Mouse (Mus musculus): Measurements from ENCODE around the gene Tmem51.
"Not testable (repeated sequence)": the region's sequence is repeated elsewhere in the genome, so short reads cannot be mapped to it uniquely, and the experiment has no call there.

Gene Tmem51

DNA sequence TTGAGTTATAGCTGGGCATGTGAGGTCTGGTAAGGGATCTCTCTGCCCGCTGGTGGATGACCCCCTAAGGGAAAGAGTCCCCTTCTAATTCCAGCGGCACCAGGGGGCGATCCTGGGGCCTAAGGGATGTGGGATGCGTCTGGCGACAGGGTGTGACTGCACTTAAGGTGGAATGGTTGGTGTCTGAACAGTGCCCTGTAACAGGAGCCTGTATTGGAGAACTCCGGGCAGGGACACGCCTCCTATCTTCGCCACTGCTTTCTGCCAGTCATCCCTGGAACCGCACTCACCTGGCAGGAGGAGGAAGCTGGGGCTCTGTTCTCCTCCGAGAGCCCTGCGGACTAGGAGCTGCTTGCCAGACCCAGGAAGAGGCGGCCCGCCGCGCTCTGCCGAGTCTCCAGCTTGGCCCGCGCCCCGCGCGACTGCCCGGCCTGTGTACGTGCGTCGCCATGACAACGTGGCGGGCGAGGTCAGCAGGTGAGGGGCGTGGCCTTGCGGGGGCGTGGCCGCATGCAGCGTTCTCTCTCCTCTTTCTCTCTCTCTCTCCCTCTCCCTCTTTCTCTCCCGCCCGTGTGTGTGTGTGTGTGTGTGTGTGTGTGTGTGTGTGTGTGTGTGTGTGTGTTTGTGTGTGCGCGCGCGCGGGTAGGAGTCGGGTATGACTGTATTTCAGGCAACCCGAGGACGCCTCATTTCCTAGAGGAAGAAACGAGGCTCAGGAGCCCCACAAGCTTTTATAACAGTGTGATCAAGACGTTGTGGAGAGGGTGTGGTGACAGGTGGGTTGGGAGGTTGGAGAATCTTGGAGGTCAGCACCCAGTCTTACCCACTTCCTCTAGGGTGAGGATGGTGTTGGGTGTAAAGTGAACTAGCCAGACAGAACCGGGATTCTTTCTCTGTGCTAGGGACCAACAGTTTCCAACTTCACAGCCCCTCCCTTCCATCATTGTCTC, 69.2 kb downstream of the Tmem51 start, which contains the start of gene Fhad1:
Gene Fhad1 (minus strand): TSS at position 424 of the 950 bp plus-strand sequence.
- peak; percentile 84 for DNase-seq (ENCODE audit: low spot score)

DNA sequence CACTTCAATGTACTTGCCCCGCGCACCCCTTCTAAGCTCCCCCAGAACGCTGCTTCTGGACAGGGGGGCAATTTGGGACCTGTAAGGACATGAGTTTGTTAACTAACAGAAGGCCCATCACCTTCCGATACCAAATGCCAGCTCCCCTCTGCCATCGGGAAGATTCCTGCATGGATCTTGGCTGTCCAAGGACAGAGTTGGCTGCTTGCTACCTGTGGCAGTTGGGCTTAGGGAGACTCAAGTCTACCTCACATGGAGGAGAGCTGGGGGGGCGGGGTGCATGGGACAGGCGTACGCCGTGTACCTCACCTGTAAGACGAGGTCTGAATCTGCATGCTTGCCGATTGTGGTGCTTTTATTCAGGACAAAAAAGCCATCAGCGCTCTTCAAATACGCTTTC, 72.9 kb downstream of the Tmem51 start:
- no peak for DNase-seq (ENCODE audit: low spot score)

DNA sequence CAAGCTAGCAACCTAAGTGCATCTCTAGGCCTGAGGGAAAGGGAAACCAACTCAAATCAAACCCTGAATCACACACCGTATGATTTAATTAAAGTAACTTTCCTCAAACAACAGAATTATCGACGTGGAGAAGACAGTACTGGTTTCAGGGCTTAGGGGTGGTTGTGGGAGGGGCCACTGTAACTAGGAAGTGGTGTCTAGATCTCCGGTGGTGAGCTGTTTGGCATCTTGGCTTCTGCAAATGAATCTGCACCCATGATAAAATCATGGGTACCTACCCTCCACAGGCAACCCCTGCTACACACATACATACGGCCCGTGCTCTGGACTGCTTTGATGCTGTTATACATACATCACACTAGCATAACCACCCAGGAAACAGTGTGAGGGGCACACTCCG, 73.7 kb downstream of the Tmem51 start:
- no peak for DNase-seq (ENCODE audit: low spot score)

DNA sequence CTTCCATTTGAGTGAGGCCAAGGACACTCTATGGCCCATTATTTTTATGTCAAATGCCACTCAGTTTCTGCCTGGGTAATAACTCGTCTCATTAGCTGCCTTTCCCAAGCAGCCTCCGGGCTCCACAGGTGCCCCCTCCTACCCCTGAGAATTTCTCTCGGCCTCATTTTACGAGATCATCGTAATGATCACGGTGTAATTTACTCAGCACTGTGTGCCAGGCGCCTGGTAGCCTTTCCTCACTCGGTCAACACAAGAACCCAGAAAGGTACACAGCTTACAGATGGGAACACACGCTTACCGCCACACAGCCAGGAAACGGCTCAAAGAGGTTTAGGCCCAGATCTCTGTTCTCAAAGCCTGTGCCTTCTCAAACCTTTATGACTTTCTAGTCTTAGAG, 75.9 kb downstream of the Tmem51 start:
- no peak for DNase-seq (ENCODE audit: low spot score)

DNA sequence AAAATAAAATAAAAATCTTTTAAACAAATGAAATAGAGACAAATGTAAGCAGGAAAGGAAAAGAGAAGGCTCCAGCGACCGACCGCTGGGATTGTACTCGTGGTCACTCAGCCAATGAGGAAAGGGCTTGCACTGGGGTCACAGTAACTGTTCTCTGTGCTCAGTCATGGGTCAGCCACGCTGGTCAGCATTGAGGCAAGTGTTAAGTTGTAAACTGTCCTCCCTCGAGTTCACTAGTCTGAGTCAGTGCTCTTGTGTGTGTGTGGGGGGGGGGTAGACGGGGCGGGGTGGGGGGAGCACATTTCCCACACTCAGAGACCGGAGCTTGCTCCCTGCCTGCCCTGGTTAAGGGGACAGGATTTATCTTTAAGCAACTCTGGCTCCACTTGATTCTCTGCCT, 83.5 kb downstream of the Tmem51 start:
- peak; percentile 63 for DNase-seq (ENCODE audit: low spot score)

DNA sequence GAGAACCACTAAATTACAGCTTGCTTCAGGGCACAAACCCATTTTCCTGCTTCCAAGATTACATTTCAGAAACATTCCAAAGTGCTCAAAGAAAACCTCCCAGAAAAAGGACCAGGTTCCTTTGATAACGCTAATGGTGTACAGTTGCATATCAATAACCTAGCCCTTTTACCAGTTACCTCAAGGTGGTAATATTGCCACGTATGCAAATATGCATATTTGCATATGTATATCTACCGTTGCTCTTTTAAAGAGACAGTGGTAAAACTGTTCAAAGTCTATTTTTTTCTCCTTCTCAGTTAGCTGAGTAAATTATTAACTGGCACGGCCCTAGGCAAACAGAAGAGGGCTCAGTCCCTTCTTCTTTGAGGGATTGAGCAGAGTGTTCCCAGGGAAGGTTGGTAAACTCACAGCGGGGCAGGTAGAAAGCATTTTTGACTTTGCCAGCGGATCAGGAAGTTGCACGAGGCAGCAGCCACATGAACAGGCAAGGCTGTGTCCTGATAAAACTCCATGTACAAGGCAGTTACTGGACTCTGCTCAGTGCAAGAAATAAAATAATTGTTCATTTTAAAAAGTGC, 84.5 kb downstream of the Tmem51 start:
- peak; percentile 83 for DNase-seq (ENCODE audit: low spot score)

DNA sequence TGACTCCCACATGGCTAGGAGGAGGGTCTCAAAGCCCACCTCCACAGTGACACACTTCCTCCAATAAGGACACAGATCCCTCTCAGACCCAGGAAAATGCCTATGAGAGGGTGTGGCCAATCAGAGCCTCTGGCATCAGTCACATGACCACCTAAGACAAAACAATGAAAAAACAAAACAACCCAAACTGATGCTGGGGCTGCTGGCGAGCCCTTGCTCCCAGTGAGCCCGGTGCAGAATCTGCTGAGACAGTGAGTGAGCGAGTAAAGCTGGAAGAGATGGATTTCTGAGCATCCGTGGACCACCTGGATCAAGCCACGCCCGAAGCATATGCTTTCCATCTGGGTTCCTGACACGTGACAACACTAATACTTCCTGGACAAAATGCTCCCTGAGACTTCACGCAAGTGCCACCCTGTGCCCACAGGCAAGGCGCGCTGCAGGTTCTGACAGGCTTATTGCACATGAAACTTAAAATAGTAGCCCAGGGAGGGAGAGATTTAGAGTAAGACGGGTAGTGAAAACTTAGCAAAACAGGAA, 85.8 kb downstream of the Tmem51 start:
- DNase-seq (ENCODE audit: low spot score), result peak; percentile 30

DNA sequence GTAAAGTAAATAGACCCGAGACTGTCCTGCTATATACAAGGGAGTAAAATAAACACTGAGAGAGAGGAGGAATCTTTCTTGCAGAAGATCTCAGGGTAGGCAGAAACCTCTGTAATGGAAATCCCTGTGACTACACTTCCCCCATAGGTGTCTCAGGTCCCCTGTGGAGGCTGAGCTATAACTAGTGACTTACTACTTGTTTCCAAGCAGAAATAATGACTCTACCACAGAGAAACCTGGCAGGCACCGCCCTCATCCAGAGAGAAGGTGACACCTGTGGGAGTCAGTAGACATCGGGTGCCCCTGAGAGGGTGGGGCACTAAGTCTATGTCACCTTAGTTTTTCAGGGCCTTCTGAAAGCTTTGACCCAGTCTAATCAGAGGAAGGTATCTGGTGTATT, 87.2 kb downstream of the Tmem51 start:
- no peak for DNase-seq (ENCODE audit: low spot score)

DNA sequence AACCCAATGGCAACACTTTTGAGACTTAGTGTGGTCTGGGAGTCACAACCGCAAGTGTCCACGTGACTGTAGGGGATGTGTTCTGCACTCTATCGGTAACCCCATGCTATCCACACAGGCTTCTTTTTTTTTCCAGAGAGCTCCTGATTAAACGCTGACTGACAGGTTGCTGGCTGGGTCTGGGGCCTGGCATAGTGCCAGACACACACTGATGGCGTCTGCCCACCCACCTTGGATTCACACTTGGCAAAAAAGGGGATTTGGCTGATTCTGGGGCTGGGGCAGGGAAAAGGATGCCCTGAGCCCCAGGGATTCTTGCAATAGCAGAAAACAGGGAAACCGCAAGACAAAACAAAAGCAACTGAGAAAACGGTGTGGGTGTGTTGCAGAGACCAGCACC, 88.0 kb downstream of the Tmem51 start:
- no peak for DNase-seq (ENCODE audit: low spot score)

DNA sequence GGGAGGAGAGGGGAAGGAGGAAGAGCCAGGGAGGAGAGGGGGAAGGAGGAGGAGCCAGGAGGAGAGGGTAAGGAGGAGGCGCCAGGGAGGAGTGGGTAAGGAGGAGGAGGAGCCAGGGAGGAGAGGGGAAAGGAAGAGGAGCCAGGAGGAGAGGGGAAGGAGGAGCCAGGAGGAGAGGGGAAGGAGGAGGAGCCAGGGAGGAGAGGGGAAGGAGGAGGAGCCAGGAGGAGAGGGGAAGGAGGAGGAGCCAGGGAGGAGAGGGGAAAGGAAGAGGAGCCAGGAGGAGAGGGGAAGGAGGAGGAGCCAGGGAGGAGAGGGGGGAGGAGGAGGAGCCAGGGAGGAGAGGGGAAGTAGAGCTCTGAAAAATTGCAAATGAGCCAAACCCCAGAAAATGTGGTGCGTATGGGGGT, 90.0 kb downstream of the Tmem51 start:
- not testable (repeated sequence) for DNase-seq (ENCODE audit: low spot score)

DNA sequence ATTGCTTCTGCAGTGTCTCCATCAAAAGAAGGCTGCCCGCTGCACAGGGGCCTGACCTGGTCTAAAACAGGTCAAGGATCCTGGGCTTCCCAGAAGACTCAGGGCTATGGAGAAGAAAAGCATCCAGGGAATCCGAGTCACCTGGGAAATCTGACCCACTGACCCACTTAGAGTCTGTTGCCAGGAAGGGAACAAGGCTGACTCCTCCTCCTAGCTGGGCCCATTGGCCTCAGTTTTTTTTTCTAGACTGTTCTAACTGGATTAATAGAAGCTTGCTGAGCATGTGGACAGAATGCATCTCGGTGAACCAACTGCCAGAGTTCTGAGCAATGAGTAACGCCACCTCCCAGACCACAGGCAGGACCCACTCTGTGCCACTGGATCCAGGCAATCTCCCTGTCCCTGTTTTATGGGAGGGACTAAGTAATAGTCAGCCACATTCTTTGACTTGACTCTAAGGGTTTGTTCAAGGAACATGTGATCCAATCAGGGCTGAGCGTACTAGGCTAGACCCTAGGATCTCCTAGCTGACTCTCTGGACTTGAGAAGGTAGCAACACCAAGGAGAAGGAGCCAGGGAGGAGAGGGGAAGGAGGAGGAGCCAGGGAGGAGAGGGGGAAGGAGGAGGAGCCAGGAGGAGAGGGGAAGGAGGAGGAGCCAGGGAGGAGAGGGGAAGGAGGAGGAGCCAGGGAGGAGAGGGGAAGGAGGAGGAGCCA, 90.6 kb downstream of the Tmem51 start:
- DNase-seq (ENCODE audit: low spot score), result no peak

DNA sequence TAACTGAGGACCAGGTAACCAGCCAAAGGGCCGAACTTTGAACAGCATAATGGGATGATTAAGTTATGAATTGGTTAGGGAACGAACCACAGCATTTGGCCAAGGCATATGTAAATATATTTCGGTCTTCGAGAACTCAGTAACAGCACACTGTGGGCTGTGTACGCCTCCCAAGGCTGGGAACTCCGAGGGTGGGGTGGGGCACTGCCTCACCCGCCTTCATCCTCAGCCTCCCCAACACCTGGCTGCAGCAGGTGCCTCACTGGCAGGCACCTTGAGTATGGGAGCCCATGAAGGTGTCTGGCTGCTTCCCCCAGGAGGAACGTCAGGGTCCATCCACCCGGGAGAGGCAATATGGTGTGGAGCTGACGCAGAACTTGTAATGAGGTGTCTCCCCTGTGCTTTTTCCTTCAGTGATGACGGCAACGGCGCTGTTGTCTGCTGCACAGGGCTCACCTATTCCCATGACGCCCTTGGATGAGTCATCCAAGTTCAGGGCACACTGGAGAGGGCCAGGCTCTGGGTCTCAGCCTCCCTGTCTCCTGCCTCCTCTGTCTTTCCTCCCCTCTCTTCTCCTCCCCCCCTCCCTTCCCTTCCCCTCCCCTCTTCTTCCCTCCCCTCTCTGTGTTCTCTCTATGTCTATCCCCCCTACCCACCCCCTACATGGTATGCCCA, 91.4 kb downstream of the Tmem51 start:
- DNase-seq (ENCODE audit: low spot score), result no peak

DNA sequence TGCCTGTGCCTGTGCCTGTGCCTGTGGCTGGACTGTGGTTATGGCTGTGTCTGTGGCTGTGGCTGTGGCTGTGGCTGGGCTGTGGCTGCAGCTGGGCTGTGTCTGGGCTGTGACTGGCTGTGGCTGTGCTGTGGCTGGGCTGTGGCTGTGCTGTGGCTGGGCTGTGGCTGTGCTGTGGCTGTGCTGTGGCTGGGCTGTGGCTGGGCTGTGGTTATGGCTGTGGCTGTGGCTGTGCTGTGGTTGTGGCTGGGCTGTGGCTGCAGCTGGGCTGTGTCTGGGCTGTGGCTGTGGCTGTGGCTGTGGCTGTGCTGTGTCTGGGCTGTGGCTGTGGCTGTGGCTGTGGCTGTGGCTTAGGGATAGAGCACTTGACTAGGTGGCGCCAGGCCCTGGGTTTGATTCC, 95.9 kb downstream of the Tmem51 start:
- no peak for DNase-seq (ENCODE audit: low spot score)

DNA sequence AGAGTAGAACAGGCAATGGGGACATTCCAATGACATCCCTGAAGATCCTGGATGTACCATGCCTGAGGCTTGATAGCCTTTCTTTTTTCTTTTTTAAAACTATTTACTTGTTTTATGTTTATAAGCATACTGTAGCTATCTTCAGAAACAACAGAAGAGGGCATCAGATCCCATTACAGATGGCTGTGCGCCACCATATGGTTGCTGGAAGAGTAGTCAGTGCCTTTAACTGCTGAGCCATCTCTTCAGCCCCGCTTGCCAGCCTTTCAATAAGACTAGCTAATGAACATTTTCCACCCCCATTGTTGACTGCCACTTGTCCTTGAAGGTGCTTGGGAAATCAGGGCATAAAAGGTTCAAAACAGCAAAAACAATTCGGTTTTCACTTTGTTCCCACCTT, 100.4 kb downstream of the Tmem51 start:
- DNase-seq (ENCODE audit: low spot score), result no peak

DNA sequence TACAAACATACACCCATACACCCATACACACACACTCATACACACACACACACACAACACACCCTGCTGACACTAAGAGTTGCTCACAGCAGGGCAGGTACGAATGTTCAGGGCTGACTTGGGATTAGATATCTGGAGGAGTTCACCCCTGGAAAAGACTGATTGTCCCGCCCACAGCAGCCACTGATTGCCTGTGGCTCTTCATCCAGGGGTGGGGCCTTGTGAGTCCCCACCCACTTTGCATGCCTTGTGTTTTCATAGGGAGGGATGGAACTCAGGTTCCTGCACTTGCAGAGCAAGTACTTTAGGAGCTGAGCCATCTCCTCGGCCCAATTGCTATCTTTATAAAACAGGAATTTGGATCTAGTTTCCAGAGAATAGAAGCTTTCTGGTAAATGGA, 102.6 kb downstream of the Tmem51 start:
- no peak for DNase-seq (ENCODE audit: low spot score)
